Mouse (Mus musculus) thymus, adult 2 months (tissue): ENCODE measurements around the gene Phlda1.

Experiments used
- CTCF ChIP-seq: fragments of 200-500 bp; IDR thresholded peaks from 2 replicates; pipeline ENCODE4 v1.5.1; 2012; ENCODE audit warnings: mild to moderate bottlenecking, control low read depth, low read length, moderate library complexity, borderline replicate concordance; ENCODE audit not compliant: control insufficient read depth, poor library complexity, insufficient read depth; ENCODE audit errors: extremely low read depth
- POLR2A ChIP-seq: fragments of 200-500 bp; IDR thresholded peaks from 2 replicates; pipeline ENCODE4 v1.6.1; 2012; ENCODE audit warnings: mild to moderate bottlenecking, low read length, control low read depth, moderate library complexity; ENCODE audit not compliant: control insufficient read depth, poor library complexity, insufficient read depth; ENCODE audit errors: extremely low read depth

- no peak for TF ChIP-seq CTCF
- TF ChIP-seq POLR2A, result no peak
These were observed 9.3 kb downstream of the Phlda1 start for GRCm38 (mm10) chr10:111515071-111516010.
